Mouse (Mus musculus) spleen, adult 2 months (tissue): ENCODE measurements around the gene Dmrt2.

Experiments used
- CTCF ChIP-seq: fragments of 200-500 bp; IDR thresholded peaks from 2 replicates; pipeline ENCODE4 v1.5.1; 2011; ENCODE audit warnings: mild to moderate bottlenecking, inconsistent platforms; ENCODE audit not compliant: insufficient read depth, insufficient read length, insufficient replicate concordance; ENCODE audit errors: extremely low read depth
- POLR2A ChIP-seq: fragments of 200-500 bp; IDR thresholded peaks from 2 replicates; pipeline ENCODE4 v1.6.1; 2011; ENCODE audit warnings: low read depth, low read length, inconsistent platforms

- peak; percentile 71; the same call in 1 of the 2 replicates for TF ChIP-seq CTCF
- no peak for TF ChIP-seq POLR2A
These were observed 36.5 kb upstream of the Dmrt2 start for GRCm38 (mm10) chr19:25635622-25636244.
